Mouse (Mus musculus) intestine, embryonic 14.5 days (tissue): ENCODE data around the gene Rwdd2a. TPM values are rescaled to one million over a fixed set of nuclear protein-coding genes. Genes with fewer than 3 reads are reported as not detected.

Experiments
- polyA plus RNA-seq: library from polyadenylated mRNA; unstranded; fragments of >200 nt; fragmentation: Nextera tagmentation; extraction: Ambion mirVana; gene quantifications from 2 replicates; pipeline ENCODE4 v1.2.1, GENCODE M21; 2014

Rwdd2a gene
- polyA plus RNA-seq, 1 experiment from 2014 or later: 4.2 TPM

Other genes with a start within 250 kb of the Rwdd2a start
- 5.6 and 7.1 TPM in 2 replicates for gene Ube2cbp, start 107.0 kb upstream of the Rwdd2a start, polyA plus RNA-seq
- gene Dop1a, start 104.8 kb upstream of the Rwdd2a start, polyA plus RNA-seq: 17.9 and 18.5 TPM in 2 replicates
- 32.3 and 34.0 TPM in 2 replicates for gene Pgm3, start 149 bp upstream of the Rwdd2a start, polyA plus RNA-seq
- gene Me1, start 124.0 kb downstream of the Rwdd2a start, polyA plus RNA-seq: 11.2 and 11.6 TPM in 2 replicates
- gene Prss35, start 171.7 kb downstream of the Rwdd2a start, polyA plus RNA-seq: 9.6 and 9.7 TPM in 2 replicates